Mouse (Mus musculus) thymus, adult 2 months (tissue): Measurements from ENCODE around the gene Fars2.

Experiments used
- CTCF ChIP-seq: fragments of 200-500 bp; IDR thresholded peaks from 2 replicates; pipeline ENCODE4 v1.5.1; 2012; ENCODE audit warnings: mild to moderate bottlenecking, control low read depth, low read length, moderate library complexity, borderline replicate concordance; ENCODE audit not compliant: control insufficient read depth, poor library complexity, insufficient read depth; ENCODE audit errors: extremely low read depth
- POLR2A ChIP-seq: fragments of 200-500 bp; IDR thresholded peaks from 2 replicates; pipeline ENCODE4 v1.6.1; 2012; ENCODE audit warnings: mild to moderate bottlenecking, low read length, control low read depth, moderate library complexity; ENCODE audit not compliant: control insufficient read depth, poor library complexity, insufficient read depth; ENCODE audit errors: extremely low read depth

DNA sequence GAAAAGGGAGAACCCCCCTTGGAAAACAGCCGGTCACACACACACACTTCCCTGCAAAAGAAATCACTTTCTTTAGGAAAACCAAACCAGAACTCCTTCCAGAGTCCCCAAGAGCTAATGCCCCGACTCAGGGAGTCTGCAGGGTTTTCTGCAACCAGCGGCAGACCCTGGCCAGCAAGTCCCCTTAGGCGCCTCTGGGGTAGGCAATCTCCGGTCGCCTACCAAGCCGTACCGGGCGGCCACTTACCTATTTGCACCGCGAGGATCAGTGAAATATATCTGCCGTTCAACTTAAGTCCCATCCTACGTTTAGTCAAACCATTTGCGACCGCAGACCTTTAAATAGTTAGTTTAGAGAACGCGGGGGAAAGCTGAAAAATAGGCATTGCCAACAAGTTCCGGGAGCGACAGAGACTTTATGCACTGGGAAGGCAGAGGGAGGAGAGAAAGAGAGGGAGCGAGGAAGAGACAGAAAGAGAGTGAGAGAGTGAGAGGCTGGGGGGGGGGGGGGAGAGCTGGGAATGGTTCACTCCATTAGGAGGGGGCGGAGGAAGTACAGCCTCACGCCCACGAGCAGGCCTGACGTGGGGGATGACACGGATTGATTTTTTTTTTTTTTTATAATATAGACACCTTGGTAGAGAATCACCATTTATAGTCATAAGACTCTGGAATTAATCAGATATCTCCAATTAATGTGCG lies 616.9 kb downstream of the Fars2 start:
- TF ChIP-seq POLR2A (no peak), CTCF (no peak)
